Mouse (Mus musculus): ENCODE measurements at regions not wholly inside any gene's neighbourhood (a gene's known extent, or its start where the extent isn't known, plus 50 kb on each side); places are given as distances from the start of the nearest gene placed in this dataset.

DNA sequence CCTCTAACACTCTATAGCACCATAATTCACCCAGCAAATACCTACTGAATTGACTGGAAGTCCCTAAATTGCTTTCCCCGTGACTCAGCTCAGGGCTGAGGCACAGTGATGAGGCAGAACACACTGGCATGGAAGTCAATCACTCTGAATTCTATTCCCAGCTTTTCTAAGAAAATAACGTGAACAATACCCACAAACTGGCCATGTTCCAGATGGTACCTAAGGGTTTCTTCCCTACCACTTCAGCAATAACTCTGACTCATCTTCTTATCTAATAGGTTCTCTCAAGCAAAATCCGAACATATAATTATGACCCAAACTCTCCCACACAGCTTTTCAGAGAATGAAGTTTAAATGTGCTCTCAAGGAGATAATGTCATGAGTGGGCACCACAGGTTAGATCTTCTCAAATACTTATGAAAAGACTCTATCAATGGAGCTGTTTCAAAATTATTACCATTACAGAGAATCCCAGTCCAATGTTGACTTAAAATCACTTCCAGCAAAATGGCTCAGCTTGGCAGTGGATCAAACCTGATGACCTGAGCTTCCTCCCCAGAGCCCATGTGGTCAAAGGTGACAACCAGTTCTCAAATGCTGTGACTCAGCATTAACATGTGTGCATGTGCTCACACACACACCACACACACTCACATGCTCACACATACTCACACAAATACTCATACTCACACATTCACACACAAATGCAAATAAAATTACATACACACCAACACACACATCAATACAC, 137.5 kb upstream of the Peli2 start:
- TF ChIP-seq CTCF (IDR thresholded peaks at IDR 0.05; ENCODE audit: control insufficient read depth, insufficient read depth, insufficient replicate concordance, low read depth, low read length): no peak
- TF ChIP-seq POLR2A (IDR thresholded peaks at IDR 0.05; ENCODE audit: control insufficient read depth, low read depth, low read length): no peak
